Mouse (Mus musculus) myocyte (in vitro differentiated cells): ENCODE results near the gene Msi1.

Experiments used
- CEBPB ChIP-seq: IDR thresholded peaks from 2 replicates; pipeline ENCODE4 v1.6.1; 2011; ENCODE audit warnings: mild to moderate bottlenecking, moderate library complexity; ENCODE audit not compliant: poor library complexity, insufficient read depth, severe bottlenecking
- E2F4 ChIP-seq: IDR thresholded peaks from one replicate; pipeline ENCODE4 v1.6.1; 2011; ENCODE audit warnings: mild to moderate bottlenecking, control low read depth, moderate library complexity; ENCODE audit not compliant: insufficient read depth
- MAX ChIP-seq: IDR thresholded peaks from one replicate; pipeline ENCODE4 v1.6.1; 2011; ENCODE audit warnings: low read depth, mild to moderate bottlenecking, control low read depth
- MYOD1 ChIP-seq, 3 experiments: IDR thresholded peaks; one replicate each; pipeline ENCODE4 v1.6.1; 2011; ENCODE audit warnings: control low read depth in 2 of 3, low read depth in 2 of 3, mild to moderate bottlenecking in 2 of 3, moderate library complexity in 1 of 3; ENCODE audit not compliant: insufficient read length in 2 of 3, control insufficient read depth in 1 of 3
- MYOG ChIP-seq, 3 experiments: IDR thresholded peaks; one replicate each; pipeline ENCODE4 v1.6.1; 2011; ENCODE audit warnings: control low read depth in 2 of 3, low read depth in 2 of 3, mild to moderate bottlenecking in 2 of 3; ENCODE audit not compliant: insufficient read length in 2 of 3, control insufficient read depth in 1 of 3, insufficient read depth in 1 of 3
- POLR2A ChIP-seq: IDR thresholded peaks from one replicate; pipeline ENCODE4 v1.6.1; 2011; ENCODE audit warnings: low read depth, mild to moderate bottlenecking, control low read depth, moderate library complexity; ENCODE audit not compliant: insufficient read length
- POLR2AphosphoS2 ChIP-seq: IDR thresholded peaks from one replicate; pipeline ENCODE4 v1.6.1; 2011; ENCODE audit warnings: low read depth, control low read depth; ENCODE audit not compliant: insufficient read length
- REST ChIP-seq: IDR thresholded peaks from one replicate; pipeline ENCODE4 v1.6.1; 2011; ENCODE audit warnings: mild to moderate bottlenecking, control low read depth, moderate library complexity; ENCODE audit not compliant: insufficient read depth, insufficient read length
- SRF ChIP-seq: IDR thresholded peaks from one replicate; pipeline ENCODE4 v1.6.1; 2011; ENCODE audit warnings: low read depth; ENCODE audit not compliant: control insufficient read depth, insufficient read length
- TCF12 ChIP-seq: IDR thresholded peaks from one replicate; pipeline ENCODE4 v1.6.1; 2011; ENCODE audit warnings: mild to moderate bottlenecking, control low read depth; ENCODE audit not compliant: poor library complexity, insufficient read depth, severe bottlenecking
- TCF3 ChIP-seq: IDR thresholded peaks from one replicate; pipeline ENCODE4 v1.6.1; 2011; ENCODE audit warnings: low read depth, control low read depth; ENCODE audit not compliant: insufficient read length
- USF1 ChIP-seq: IDR thresholded peaks from one replicate; pipeline ENCODE4 v1.6.1; 2011; ENCODE audit warnings: low read depth, mild to moderate bottlenecking, control low read depth, moderate library complexity

- TF ChIP-seq MAX (no peak), MYOG (IDR thresholded peaks at IDR 0.05; ENCODE audit: control insufficient read depth in 1 of 3, insufficient read depth in 1 of 3, insufficient read length in 2 of 3, low read depth in 2 of 3) (no peak), CEBPB (no peak), POLR2AphosphoS2 (no peak), E2F4 (no peak), POLR2A (no peak), TCF12 (no peak), MYOD1 (IDR thresholded peaks at IDR 0.05; ENCODE audit: control insufficient read depth in 1 of 3, insufficient read length in 2 of 3, low read depth in 2 of 3) (no peak), USF1 (no peak), SRF (no peak), TCF3 (no peak), REST (no peak)
Measured at GRCm38 (mm10) chr5:115447108-115447507, 17.7 kb downstream of the Msi1 start.
